Mouse (Mus musculus) kidney, postnatal 0 days (tissue): ENCODE data around the gene Tsr2. TPM values are rescaled to one million over a fixed set of nuclear protein-coding genes. Genes with fewer than 3 reads are reported as not detected.

Experiments
- ATAC-seq: fragments of 200-750 bp; cut with Nextera tagmentation; replicated peaks from 2 replicates; pipeline ENCODE4 v1.8.0; 2017; ENCODE audit warnings: low read depth, moderate number of reproducible peaks, moderate TSS enrichment, moderate library complexity; ENCODE audit not compliant: low FRiP score
- DNase-seq: peaks from one replicate; pipeline ENCODE4 v3.0.0-alpha.2; 2016; ENCODE audit warnings: low spot score
- H3K27ac ChIP-seq: fragments of 300-500 bp; sonication (generic); 2 replicates; pipeline ENCODE4 v1.5.1; 2014; ENCODE audit warnings: mild to moderate bottlenecking
- H3K27me3 ChIP-seq: fragments of 300-500 bp; sonication (generic); 2 replicates; pipeline ENCODE4 v1.6.1; 2014; ENCODE audit warnings: low read length, mixed read lengths; ENCODE audit not compliant: insufficient read depth
- H3K36me3 ChIP-seq: fragments of 300-500 bp; sonication (generic); 2 replicates; pipeline ENCODE4 v1.6.1; 2014; ENCODE audit warnings: low read length, mixed read lengths; ENCODE audit not compliant: insufficient read depth
- H3K4me1 ChIP-seq: fragments of 300-500 bp; sonication (generic); replicated peaks from 2 replicates; pipeline ENCODE4 v1.6.1; 2014; ENCODE audit warnings: antibody characterized with exemption, low read length, mixed read lengths; ENCODE audit not compliant: insufficient read depth
- H3K4me2 ChIP-seq: fragments of 300-500 bp; sonication (generic); 2 replicates; pipeline ENCODE4 v1.6.1; 2014; ENCODE audit warnings: mild to moderate bottlenecking, low read length, moderate library complexity, mixed read lengths
- H3K4me3 ChIP-seq: fragments of 300-500 bp; sonication (generic); replicated peaks from 2 replicates; pipeline ENCODE4 v1.5.1; 2014; ENCODE audit warnings: low read depth, low read length
- H3K9ac ChIP-seq: fragments of 300-500 bp; sonication (generic); 2 replicates; pipeline ENCODE4 v1.6.1; 2014; ENCODE audit warnings: low read depth, low read length
- H3K9me3 ChIP-seq: fragments of 300-500 bp; sonication (generic); replicated peaks from 2 replicates; pipeline ENCODE4 v1.6.1; 2016; ENCODE audit warnings: low read length, inconsistent platforms, mixed read lengths
- CTCF ChIP-seq: IDR thresholded peaks from 2 replicates; pipeline ENCODE4 v1.5.1; 2016; ENCODE audit warnings: antibody characterized with exemption, low read depth, mild to moderate bottlenecking, moderate library complexity
- WGBS: fragments of 180-500 bp; shearing (Covaris S2); extraction: QIAGEN DNeasy Blood & Tissue Kit; methylation state at CpG from one replicate; pipeline ENCODE4 v1.1.7; 2014; 5-methylcytosine and 5-hydroxymethylcytosine counted together
- polyA plus RNA-seq: library from polyadenylated mRNA; unstranded; fragments of >200 nt; fragmentation: Nextera tagmentation; extraction: Ambion mirVana; gene quantifications from 2 replicates; pipeline ENCODE4 v1.2.1, GENCODE M21; 2015

The Tsr2 gene
- polyA plus RNA-seq: 30.8 and 33.7 TPM in 2 replicates

GRCm38 (mm10) chrX:151096171-151097058, at the start of gene Tsr2:
Tsr2 (minus strand) TSS chrX:151096543.
- Histone ChIP-seq H3K36me3 (no peaks in the 10 kb centered on the region), H3K27ac (peak within 1 kb of the TSS; percentile 60), H3K4me1 (no peaks in the 10 kb centered on the region), H3K4me2 (peak within 1 kb of the TSS; percentile 57), H3K27me3 (no peaks in the 10 kb centered on the region), H3K9me3 (no peaks in the 10 kb centered on the region), H3K9ac (peak within 1 kb of the TSS; percentile 58), H3K4me3 (peak within 1 kb of the TSS; percentile 54)
- peak; percentile 91 for ATAC-seq
- TF ChIP-seq CTCF: peak; percentile 42; the same call in 1 of the 2 replicates
- DNase-seq: peak; percentile 78
- 34% methylated on average over 35 of the region's 35 CpGs for WGBS

GRCm38 (mm10) chrX:151132785-151133184, 36.4 kb upstream of the Tsr2 start:
- ATAC-seq (no peak), DNase-seq (peak; percentile 69)
- H3K36me3 ChIP-seq: no peaks in the 10 kb centered on the region
- no peaks in the 10 kb centered on the region for H3K27me3 ChIP-seq
- no peak overlapping the region for H3K4me2 ChIP-seq
- no peak overlapping the region for H3K9ac ChIP-seq
- no peaks in the 10 kb centered on the region for H3K4me1 ChIP-seq
- no peaks in the 10 kb centered on the region for H3K9me3 ChIP-seq
- WGBS: 35% methylated on average over 10 of the region's 10 CpGs
- TF ChIP-seq CTCF: peak; percentile 67
- no peak overlapping the region for H3K4me3 ChIP-seq
- H3K27ac ChIP-seq: no peak overlapping the region

- TF ChIP-seq CTCF: peak; percentile 45
- Histone ChIP-seq H3K4me2 (no peak overlapping the region), H3K4me1 (no peaks in the 10 kb centered on the region), H3K9me3 (no peaks in the 10 kb centered on the region), H3K4me3 (no peak overlapping the region), H3K9ac (no peak overlapping the region), H3K27ac (no peak overlapping the region), H3K27me3 (no peaks in the 10 kb centered on the region), H3K36me3 (no peaks in the 10 kb centered on the region)
- peak; percentile 3 for DNase-seq
- ATAC-seq: no peak
- 89% methylated on average over 3 of the region's 3 CpGs for WGBS
These were observed 34.1 kb upstream of the Tsr2 start for GRCm38 (mm10) chrX:151130493-151130892.

GRCm38 (mm10) chrX:151123933-151124332, 27.6 kb upstream of the Tsr2 start:
- ATAC-seq (no peak), DNase-seq (no peak)
- TF ChIP-seq CTCF: no peak
- Histone ChIP-seq H3K4me3 (no peak overlapping the region), H3K4me2 (no peak overlapping the region), H3K4me1 (no peaks in the 10 kb centered on the region), H3K27ac (no peak overlapping the region), H3K9ac (no peak overlapping the region), H3K36me3 (no peaks in the 10 kb centered on the region), H3K27me3 (no peaks in the 10 kb centered on the region), H3K9me3 (no peaks in the 10 kb centered on the region)
- 75% methylated on average over 2 of the region's 2 CpGs for whole genome bisulfite sequencing

DNA sequence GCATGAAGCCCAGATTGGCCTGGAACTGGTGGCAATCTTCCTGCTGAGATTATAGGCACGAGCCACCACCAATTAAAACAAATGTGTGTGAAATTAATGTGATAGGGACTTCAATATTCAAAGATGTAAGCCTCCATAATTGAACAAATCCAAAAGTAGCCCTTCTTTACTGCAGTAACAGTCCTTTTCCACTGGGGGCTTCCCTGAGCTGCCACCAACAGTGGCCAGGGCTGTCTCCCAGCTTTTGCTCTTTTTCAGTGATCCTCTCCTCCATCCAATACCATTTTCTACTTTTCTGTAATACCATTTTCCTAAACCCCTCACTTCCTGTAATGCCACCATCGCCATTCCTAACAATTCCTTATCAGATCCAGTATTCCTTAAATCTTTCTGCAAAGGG, 21.1 kb upstream of the Tsr2 start:
- DNase-seq (peak; percentile 43), ATAC-seq (no peak)
- Histone ChIP-seq H3K27me3 (no peaks in the 10 kb centered on the region), H3K9me3 (no peaks in the 10 kb centered on the region), H3K4me3 (no peak overlapping the region), H3K4me2 (no peak overlapping the region), H3K36me3 (no peaks in the 10 kb centered on the region), H3K4me1 (no peaks in the 10 kb centered on the region), H3K27ac (no peak overlapping the region), H3K9ac (no peak overlapping the region)
- 12% methylated on average over 2 of the region's 2 CpGs for WGBS
- peak; percentile 56 for TF ChIP-seq CTCF

- no peak overlapping the region for H3K9ac ChIP-seq
- H3K4me3 ChIP-seq: no peak overlapping the region
- no peak overlapping the region for H3K27ac ChIP-seq
- peak; percentile 68 for TF ChIP-seq CTCF
- 14% methylated on average over 7 of the region's 7 CpGs for WGBS
- no peak overlapping the region for H3K4me2 ChIP-seq
- no peaks in the 10 kb centered on the region for H3K4me1 ChIP-seq
- ATAC-seq (no peak), DNase-seq (peak; percentile 71)
- no peaks in the 10 kb centered on the region for H3K27me3 ChIP-seq
- no peaks in the 10 kb centered on the region for H3K36me3 ChIP-seq
- no peaks in the 10 kb centered on the region for H3K9me3 ChIP-seq
These were observed 20.5 kb upstream of the Tsr2 start for GRCm38 (mm10) chrX:151116795-151117194.
